Mouse (Mus musculus): ENCODE data around the gene Tnfrsf14.

Gene Tnfrsf14

GRCm38 (mm10) chr4:154948940-154949588 is 20.7 kb upstream of the Tnfrsf14 start:
- no peak for DNase-seq (ENCODE audit: low read depth, low spot score)

- DNase-seq (ENCODE audit: low read depth, low spot score), result no peak
Observed at GRCm38 (mm10) chr4:154948066-154948939, 19.9 kb upstream of the Tnfrsf14 start.

GRCm38 (mm10) chr4:154946319-154946718 is 18.0 kb upstream of the Tnfrsf14 start:
- no peak for DNase-seq (ENCODE audit: low read depth, low spot score)

DNA sequence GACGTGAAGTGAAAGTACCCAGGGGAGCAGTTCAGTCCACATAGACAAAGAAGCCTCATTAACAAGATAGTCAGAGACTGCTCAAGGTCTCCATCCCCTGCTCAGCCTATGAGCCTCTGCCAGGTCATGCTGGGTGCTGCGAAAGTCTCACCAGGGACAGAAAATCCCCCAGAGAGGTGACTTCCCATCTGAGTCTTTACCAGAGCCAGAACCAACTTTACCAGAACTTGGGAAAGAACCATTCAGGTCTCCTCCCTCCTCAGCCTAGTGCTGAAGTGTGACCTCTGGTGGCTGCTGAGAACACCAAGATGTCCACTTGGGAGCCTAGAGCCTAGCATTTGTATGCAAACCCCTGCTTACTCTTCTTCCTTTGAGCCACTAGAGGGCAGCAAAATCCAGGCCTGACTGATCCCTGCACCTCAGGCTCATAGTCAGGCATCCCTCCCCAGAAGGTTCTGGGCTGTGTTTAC is 15.8 kb upstream of the Tnfrsf14 start:
- DNase-seq (ENCODE audit: low read depth, low spot score), result peak; percentile 87

- no peak for DNase-seq (ENCODE audit: low read depth, low spot score)
Observed at GRCm38 (mm10) chr4:154943323-154944039, 15.1 kb upstream of the Tnfrsf14 start.

DNA sequence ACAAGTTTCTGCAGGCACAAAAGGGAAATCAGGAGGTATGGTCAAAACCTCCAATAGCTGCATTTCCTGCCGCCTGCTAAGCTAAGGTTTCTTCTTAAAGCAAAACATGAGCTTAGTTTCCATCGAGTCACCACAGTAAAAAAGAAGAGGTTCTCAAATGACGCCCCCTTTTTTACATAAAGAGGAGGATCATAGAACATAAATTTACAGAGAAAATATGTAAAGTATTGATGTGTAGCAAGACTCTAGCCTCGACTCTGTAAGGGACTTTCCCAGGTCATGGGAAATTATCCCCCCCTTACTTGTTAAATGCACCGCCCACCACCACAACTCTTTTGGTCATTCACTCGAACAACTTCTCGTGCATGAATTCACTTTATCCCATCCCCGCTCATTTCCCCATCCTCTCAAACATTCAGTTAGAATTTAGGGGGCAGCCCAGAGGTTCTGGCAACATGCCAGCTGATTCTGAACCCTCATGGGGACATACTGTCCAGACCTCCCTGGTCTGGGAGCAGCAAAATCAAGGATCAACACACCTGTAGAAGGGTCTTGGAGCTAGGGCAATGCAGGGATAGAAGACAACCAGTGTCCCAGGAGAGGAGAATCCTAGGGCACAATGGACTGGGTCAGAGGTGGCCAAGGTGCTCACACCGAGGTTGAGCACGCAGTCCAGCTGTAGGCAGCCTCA is 14.4 kb upstream of the Tnfrsf14 start:
- no peak for DNase-seq (ENCODE audit: low read depth, low spot score)

GRCm38 (mm10) chr4:154941831-154942230 is 13.5 kb upstream of the Tnfrsf14 start:
- no peak for DNase-seq (ENCODE audit: low read depth, low spot score)

DNA sequence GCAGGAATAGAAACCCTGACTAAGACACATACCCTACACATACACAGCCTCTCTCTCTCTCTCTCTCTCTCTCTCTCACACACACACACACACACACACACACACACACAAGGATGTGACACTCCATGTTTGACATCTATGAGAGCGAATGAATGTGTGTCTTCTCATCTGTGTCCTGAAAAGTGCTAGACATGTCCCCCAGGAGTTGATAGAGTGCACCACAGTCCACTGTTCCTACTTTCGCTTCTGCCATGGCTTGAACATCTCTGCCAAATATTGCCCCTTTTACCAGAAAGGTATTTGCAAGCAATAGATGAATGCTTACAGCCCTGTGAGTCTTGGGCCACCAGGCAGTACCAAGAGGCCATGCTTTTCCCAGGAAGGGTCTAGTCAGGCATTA is 11.8 kb upstream of the Tnfrsf14 start:
- no peak for DNase-seq (ENCODE audit: low read depth, low spot score)

- no peak for DNase-seq (ENCODE audit: low read depth, low spot score)
Observed at GRCm38 (mm10) chr4:154937746-154938145, 9.4 kb upstream of the Tnfrsf14 start.

GRCm38 (mm10) chr4:154936542-154937255 is 8.3 kb upstream of the Tnfrsf14 start:
- no peak for DNase-seq (ENCODE audit: low read depth, low spot score)

DNA sequence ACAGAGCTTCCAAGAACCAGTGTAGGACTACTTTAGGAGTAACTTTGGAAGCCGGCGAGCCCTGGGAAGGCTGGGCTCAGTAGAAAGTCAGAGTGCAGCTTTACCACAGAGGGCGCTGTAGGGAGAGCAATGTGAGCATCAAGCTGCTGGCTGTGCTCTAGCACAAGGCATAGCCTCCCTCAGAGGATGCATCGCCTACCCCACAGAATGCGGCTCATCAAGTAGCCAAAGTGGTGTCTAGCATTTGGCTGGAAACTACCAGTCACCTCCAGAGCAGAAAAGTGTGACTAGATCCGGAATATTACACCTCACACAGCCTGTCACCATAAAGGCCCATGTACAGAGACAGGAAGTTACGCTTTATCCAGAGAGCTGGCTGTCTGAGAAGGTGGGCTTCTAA is 7.4 kb upstream of the Tnfrsf14 start:
- DNase-seq (ENCODE audit: low read depth, low spot score), result no peak

- no peak for DNase-seq (ENCODE audit: low read depth, low spot score)
Observed at GRCm38 (mm10) chr4:154934800-154935199, 6.4 kb upstream of the Tnfrsf14 start.

DNA sequence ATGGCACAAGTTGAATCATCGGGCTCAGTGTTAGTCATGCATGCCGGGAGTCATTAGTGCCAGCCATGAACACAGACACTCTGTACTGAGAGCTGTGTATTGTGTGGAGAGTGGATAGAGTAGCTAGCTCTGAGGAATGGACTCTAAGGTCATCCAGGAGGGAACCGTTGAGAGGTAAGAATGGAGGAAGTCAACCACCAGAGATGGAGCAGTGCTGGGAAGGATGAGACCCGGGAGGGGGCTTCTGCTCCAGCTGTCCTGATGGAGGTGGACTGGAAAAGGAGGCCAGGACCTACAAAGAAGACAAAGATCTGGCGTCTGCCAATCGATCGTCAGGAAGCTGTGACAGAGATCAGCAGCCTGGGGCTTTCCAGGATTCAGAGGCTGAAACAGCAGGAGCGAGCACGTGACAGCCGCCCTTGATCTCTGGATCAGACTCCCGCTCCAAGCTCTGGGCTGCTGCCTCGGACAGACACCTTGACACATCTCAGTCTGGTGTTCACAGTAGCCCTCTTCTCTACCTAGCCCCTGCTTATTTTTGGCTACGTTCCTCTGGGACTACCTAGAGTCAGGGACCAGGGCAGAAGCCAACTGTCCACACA is 5.0 kb upstream of the Tnfrsf14 start:
- DNase-seq (ENCODE audit: low read depth, low spot score), result no peak

GRCm38 (mm10) chr4:154929088-154929660 is 811 bp upstream of the Tnfrsf14 start:
- no peak for DNase-seq (ENCODE audit: low read depth, low spot score)

- no peak for DNase-seq (ENCODE audit: low read depth, low spot score)
Observed at GRCm38 (mm10) chr4:154927899-154928337, 445 bp downstream of the Tnfrsf14 start.

DNA sequence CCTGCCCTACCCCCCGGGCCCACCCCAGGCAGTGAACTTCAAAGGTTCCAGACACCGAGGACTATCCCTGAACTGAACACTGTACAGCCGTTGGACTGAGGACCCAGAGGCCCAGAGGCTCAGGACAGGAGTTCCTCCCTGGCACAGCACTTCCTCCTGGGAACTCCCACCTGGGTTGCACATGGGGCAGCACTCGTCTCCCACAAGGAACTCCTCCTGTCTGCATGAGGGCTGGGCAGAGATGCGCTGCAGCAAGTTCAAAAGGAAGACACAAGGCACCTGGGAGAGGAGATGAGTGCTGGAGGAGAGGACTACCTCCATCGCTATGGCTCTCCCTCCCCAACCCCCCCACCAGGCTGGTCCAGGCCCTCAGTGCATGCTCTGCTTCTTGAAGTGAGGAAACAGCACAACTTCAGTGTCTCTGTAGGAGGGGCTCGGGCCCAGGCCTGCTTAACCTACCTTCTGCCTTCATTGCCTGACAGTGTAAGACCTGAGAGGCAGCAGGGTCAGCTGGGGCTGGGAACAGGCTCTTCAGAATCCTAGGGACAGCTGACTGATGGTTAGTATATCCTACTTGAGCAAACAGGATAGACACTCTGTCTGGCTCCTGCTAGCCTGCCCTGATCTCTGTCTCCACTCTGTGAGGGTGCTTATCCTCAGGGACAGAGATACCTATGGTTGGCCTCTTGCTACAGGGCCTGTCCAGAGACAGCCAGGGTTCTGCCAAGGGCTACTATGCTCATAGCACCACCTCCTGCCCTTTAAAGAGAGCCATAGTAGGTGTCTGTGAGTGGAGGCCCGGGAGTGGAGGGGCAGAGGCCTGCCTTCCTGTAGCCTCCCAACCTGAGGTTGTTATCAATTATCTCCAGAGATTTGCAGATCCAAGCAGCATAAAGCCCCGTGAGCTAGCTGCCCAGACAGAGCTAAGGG is 1.1 kb downstream of the Tnfrsf14 start:
- DNase-seq (ENCODE audit: low read depth, low spot score), result no peak

- DNase-seq (ENCODE audit: low read depth, low spot score), result no peak
Observed at GRCm38 (mm10) chr4:154925413-154925812, 3.0 kb downstream of the Tnfrsf14 start.

GRCm38 (mm10) chr4:154922931-154923330 is 5.4 kb downstream of the Tnfrsf14 start:
- DNase-seq (ENCODE audit: low read depth, low spot score), result no peak

- no peak for DNase-seq (ENCODE audit: low read depth, low spot score)
Observed at GRCm38 (mm10) chr4:154922291-154922690, 6.1 kb downstream of the Tnfrsf14 start.

All from retina, adult 2 months (tissue).